Mouse (Mus musculus): ENCODE results near the gene Mapkapk3. TPM values are rescaled to one million over a fixed set of nuclear protein-coding genes. Genes with fewer than 3 reads are reported as not detected.
A peak's percentile ranks its signal among the peaks of the same experiment; 100 is the strongest.

Mapkapk3 gene
- polyA plus RNA-seq, 1 experiment from 2014 or later: 11.3 TPM

GRCm38 (mm10) chr9:107281241-107281987 lies 8.3 kb downstream of the Mapkapk3 start:
- 82% methylated on average over 5 of the region's 5 CpGs for WGBS

GRCm38 (mm10) chr9:107280322-107281027 lies 9.2 kb downstream of the Mapkapk3 start:
- no peaks in the 10 kb centered on the region for H3K27me3 ChIP-seq (ENCODE audit: insufficient read depth, low read length)
- no peaks in the 10 kb centered on the region for H3K36me3 ChIP-seq (ENCODE audit: insufficient read depth, low read length)
- H3K4me2 ChIP-seq (replicated peaks; ENCODE audit: low read depth, low read length): peak overlapping the region; percentile 37
- H3K4me3 ChIP-seq (ENCODE audit: low read length): no peak overlapping the region; the same call in 1 of the 2 replicates
- peak overlapping the region; percentile 43 for H3K9ac ChIP-seq (replicated peaks; ENCODE audit: low read length)
- peak overlapping the region; percentile 57; the same call in 1 of the 2 replicates for H3K27ac ChIP-seq (ENCODE audit: low read length)
- WGBS: 61% methylated on average over 13 of the region's 13 CpGs
- ATAC-seq (ENCODE audit: low FRiP score, low TSS enrichment): no peak
- peaks cover 18% of the 10 kb centered on the region for H3K4me1 ChIP-seq (ENCODE audit: insufficient read depth, low read length)
- no peaks in the 10 kb centered on the region for H3K9me3 ChIP-seq (ENCODE audit: low read length)

More at GRCm38 (mm10) chr9:107281241-107281987, 8.3 kb downstream of the Mapkapk3 start:
- Histone ChIP-seq H3K9ac (replicated peaks; ENCODE audit: low read length) (no peak overlapping the region), H3K4me2 (replicated peaks; ENCODE audit: low read depth, low read length) (no peak overlapping the region), H3K4me1 (ENCODE audit: insufficient read depth, low read length) (peaks cover 18% of the 10 kb centered on the region), H3K9me3 (ENCODE audit: low read length) (no peaks in the 10 kb centered on the region), H3K36me3 (ENCODE audit: insufficient read depth, low read length) (no peaks in the 10 kb centered on the region), H3K27ac (ENCODE audit: low read length) (no peak overlapping the region), H3K27me3 (ENCODE audit: insufficient read depth, low read length) (no peaks in the 10 kb centered on the region), H3K4me3 (ENCODE audit: low read length) (no peak overlapping the region)
- ATAC-seq (ENCODE audit: low FRiP score, low TSS enrichment): no peak

- H3K4me3 ChIP-seq (ENCODE audit: low read length): no peak overlapping the region; the same call in 1 of the 2 replicates
- no peaks in the 10 kb centered on the region for H3K27me3 ChIP-seq (ENCODE audit: insufficient read depth, low read length)
- peaks cover 18% of the 10 kb centered on the region for H3K4me1 ChIP-seq (ENCODE audit: insufficient read depth, low read length)
- H3K27ac ChIP-seq (ENCODE audit: low read length): peak overlapping the region; percentile 57
- peak; percentile 79 for ATAC-seq (ENCODE audit: low FRiP score, low TSS enrichment)
- H3K9me3 ChIP-seq (ENCODE audit: low read length): no peaks in the 10 kb centered on the region
- H3K4me2 ChIP-seq (replicated peaks; ENCODE audit: low read depth, low read length): peak overlapping the region; percentile 37
- H3K36me3 ChIP-seq (ENCODE audit: insufficient read depth, low read length): no peaks in the 10 kb centered on the region
- 26% methylated on average over 16 of the region's 16 CpGs for WGBS
- H3K9ac ChIP-seq (replicated peaks; ENCODE audit: low read length): peak overlapping the region; percentile 43
These were observed 10.0 kb downstream of the Mapkapk3 start for GRCm38 (mm10) chr9:107279378-107280321.

GRCm38 (mm10) chr9:107278527-107279377 lies 10.9 kb downstream of the Mapkapk3 start:
- H3K9me3 ChIP-seq (ENCODE audit: low read length): no peaks in the 10 kb centered on the region
- peaks cover 18% of the 10 kb centered on the region for H3K4me1 ChIP-seq (ENCODE audit: insufficient read depth, low read length)
- peak overlapping the region; percentile 57; the same call in 1 of the 2 replicates for H3K27ac ChIP-seq (ENCODE audit: low read length)
- H3K4me3 ChIP-seq (ENCODE audit: low read length): no peak overlapping the region
- no peak overlapping the region for H3K4me2 ChIP-seq (replicated peaks; ENCODE audit: low read depth, low read length)
- no peaks in the 10 kb centered on the region for H3K27me3 ChIP-seq (ENCODE audit: insufficient read depth, low read length)
- peak; percentile 65 for ATAC-seq (ENCODE audit: low FRiP score, low TSS enrichment)
- no peak overlapping the region for H3K9ac ChIP-seq (replicated peaks; ENCODE audit: low read length)
- WGBS: 55% methylated on average over 8 of the region's 8 CpGs
- no peaks in the 10 kb centered on the region for H3K36me3 ChIP-seq (ENCODE audit: insufficient read depth, low read length)

GRCm38 (mm10) chr9:107278126-107278525 lies 11.6 kb downstream of the Mapkapk3 start:
- H3K27ac ChIP-seq (ENCODE audit: low read length): no peak overlapping the region
- peaks cover 18% of the 10 kb centered on the region for H3K4me1 ChIP-seq (ENCODE audit: insufficient read depth, low read length)
- no peaks in the 10 kb centered on the region for H3K27me3 ChIP-seq (ENCODE audit: insufficient read depth, low read length)
- no peaks in the 10 kb centered on the region for H3K9me3 ChIP-seq (ENCODE audit: low read length)
- no peak overlapping the region for H3K4me3 ChIP-seq (ENCODE audit: low read length)
- H3K36me3 ChIP-seq (ENCODE audit: insufficient read depth, low read length): no peaks in the 10 kb centered on the region
- 64% methylated on average over 4 of the region's 4 CpGs for WGBS
- no peak overlapping the region for H3K9ac ChIP-seq (replicated peaks; ENCODE audit: low read length)
- no peak for ATAC-seq (ENCODE audit: low FRiP score, low TSS enrichment)
- no peak overlapping the region for H3K4me2 ChIP-seq (replicated peaks; ENCODE audit: low read depth, low read length)

GRCm38 (mm10) chr9:107277603-107278002 lies 12.1 kb downstream of the Mapkapk3 start:
- Histone ChIP-seq H3K27ac (ENCODE audit: low read length) (no peak overlapping the region), H3K9ac (replicated peaks; ENCODE audit: low read length) (no peak overlapping the region), H3K9me3 (ENCODE audit: low read length) (no peaks in the 10 kb centered on the region), H3K27me3 (ENCODE audit: insufficient read depth, low read length) (no peaks in the 10 kb centered on the region), H3K4me1 (ENCODE audit: insufficient read depth, low read length) (peaks cover 18% of the 10 kb centered on the region), H3K4me2 (replicated peaks; ENCODE audit: low read depth, low read length) (no peak overlapping the region), H3K36me3 (ENCODE audit: insufficient read depth, low read length) (no peaks in the 10 kb centered on the region), H3K4me3 (ENCODE audit: low read length) (no peak overlapping the region)
- no peak for ATAC-seq (ENCODE audit: low FRiP score, low TSS enrichment)
- 80% methylated on average over 7 of the region's 7 CpGs for WGBS

GRCm38 (mm10) chr9:107275710-107276109 lies 14.0 kb downstream of the Mapkapk3 start:
- no peaks in the 10 kb centered on the region for H3K9me3 ChIP-seq (ENCODE audit: low read length)
- no peaks in the 10 kb centered on the region for H3K36me3 ChIP-seq (ENCODE audit: insufficient read depth, low read length)
- ATAC-seq (ENCODE audit: low FRiP score, low TSS enrichment): no peak
- peaks cover 18% of the 10 kb centered on the region for H3K4me1 ChIP-seq (ENCODE audit: insufficient read depth, low read length)
- WGBS: 89% methylated on average over 5 of the region's 5 CpGs
- H3K9ac ChIP-seq (replicated peaks; ENCODE audit: low read length): no peak overlapping the region
- no peaks in the 10 kb centered on the region for H3K27me3 ChIP-seq (ENCODE audit: insufficient read depth, low read length)
- no peak overlapping the region for H3K4me2 ChIP-seq (replicated peaks; ENCODE audit: low read depth, low read length)
- H3K4me3 ChIP-seq (ENCODE audit: low read length): no peak overlapping the region
- no peak overlapping the region for H3K27ac ChIP-seq (ENCODE audit: low read length)

GRCm38 (mm10) chr9:107274751-107275150 lies 14.9 kb downstream of the Mapkapk3 start:
- no peaks in the 10 kb centered on the region for H3K9me3 ChIP-seq (ENCODE audit: low read length)
- 46% methylated on average over 6 of the region's 6 CpGs for WGBS
- H3K9ac ChIP-seq (replicated peaks; ENCODE audit: low read length): no peak overlapping the region
- H3K4me3 ChIP-seq (ENCODE audit: low read length): no peak overlapping the region
- peaks cover 11% of the 10 kb centered on the region for H3K4me1 ChIP-seq (ENCODE audit: insufficient read depth, low read length)
- no peaks in the 10 kb centered on the region for H3K27me3 ChIP-seq (ENCODE audit: insufficient read depth, low read length)
- no peak overlapping the region for H3K4me2 ChIP-seq (replicated peaks; ENCODE audit: low read depth, low read length)
- no peaks in the 10 kb centered on the region for H3K36me3 ChIP-seq (ENCODE audit: insufficient read depth, low read length)
- H3K27ac ChIP-seq (ENCODE audit: low read length): no peak overlapping the region
- ATAC-seq (ENCODE audit: low FRiP score, low TSS enrichment): no peak

GRCm38 (mm10) chr9:107273184-107273583 lies 16.5 kb downstream of the Mapkapk3 start:
- Histone ChIP-seq H3K4me3 (ENCODE audit: low read length) (no peak overlapping the region), H3K4me1 (ENCODE audit: insufficient read depth, low read length) (no peaks in the 10 kb centered on the region; the same call in 1 of the 2 replicates), H3K27ac (ENCODE audit: low read length) (no peak overlapping the region), H3K9ac (replicated peaks; ENCODE audit: low read length) (no peak overlapping the region), H3K27me3 (ENCODE audit: insufficient read depth, low read length) (no peaks in the 10 kb centered on the region), H3K36me3 (ENCODE audit: insufficient read depth, low read length) (no peaks in the 10 kb centered on the region), H3K4me2 (replicated peaks; ENCODE audit: low read depth, low read length) (no peak overlapping the region), H3K9me3 (ENCODE audit: low read length) (no peaks in the 10 kb centered on the region)
- ATAC-seq (ENCODE audit: low FRiP score, low TSS enrichment): no peak
- WGBS: 72% methylated on average over 10 of the region's 10 CpGs

All from kidney, embryonic 16.5 days (tissue).